Mouse (Mus musculus): ENCODE data around the gene Kcna5. TPM values are rescaled to one million over a fixed set of nuclear protein-coding genes. Genes with fewer than 3 reads are reported as not detected.
A peak's percentile ranks its signal among the peaks of the same experiment; 100 is the strongest.

The Kcna5 gene
- total RNA-seq (2021): 10 to 100 TPM; 13.9 to 14.3 TPM

- peak; percentile 62 to 70 for DNase-seq
- intact Hi-C loops (cut with DNase I): loop anchor here (2.0 to 10.0 kb wide), 3 partner anchors 17 to 371 kb away; partner anchors contain the start of gene Ntf3
Observed at GRCm38 (mm10) chr6:126535208-126535910, at the start of gene Kcna5. TSS of gene Kcna5 (minus strand) at chr6:126535412.

- intact Hi-C loops (cut with DNase I): no loop called here
- peak; percentile 21 to 35 for DNase-seq
Observed at GRCm38 (mm10) chr6:126583075-126583474, 47.9 kb upstream of the Kcna5 start.

- intact Hi-C loops (cut with DNase I): no loop called here
Observed at GRCm38 (mm10) chr6:126581632-126582031, 46.4 kb upstream of the Kcna5 start.

GRCm38 (mm10) chr6:126580571-126580970 lies 45.4 kb upstream of the Kcna5 start:
- intact Hi-C loops (cut with DNase I): no loop called here
- DNase-seq: no peak

More at GRCm38 (mm10) chr6:126581632-126582031, 46.4 kb upstream of the Kcna5 start:
- DNase-seq: no peak

- intact Hi-C loops (cut with DNase I): no loop called here
- no peak for DNase-seq
Observed at GRCm38 (mm10) chr6:126577415-126577814, 42.2 kb upstream of the Kcna5 start.

- intact Hi-C loops (cut with DNase I): no loop called here
- DNase-seq: no peak
Observed at GRCm38 (mm10) chr6:126576566-126576965, 41.4 kb upstream of the Kcna5 start.

GRCm38 (mm10) chr6:126574778-126575177 lies 39.6 kb upstream of the Kcna5 start:
- DNase-seq: no peak
- intact Hi-C loops (cut with DNase I): no loop called here

- intact Hi-C loops (cut with DNase I): no loop called here
- no peak for DNase-seq
Observed at GRCm38 (mm10) chr6:126573021-126573420, 37.8 kb upstream of the Kcna5 start.

- intact Hi-C loops (cut with DNase I): no loop called here
- no peak for DNase-seq
Observed at GRCm38 (mm10) chr6:126569809-126570208, 34.6 kb upstream of the Kcna5 start.

- intact Hi-C loops (cut with DNase I): no loop called here
- DNase-seq: no peak
Observed at GRCm38 (mm10) chr6:126568046-126568830, 33.0 kb upstream of the Kcna5 start.

- DNase-seq: no peak
- intact Hi-C loops (cut with DNase I): no loop called here
Observed at GRCm38 (mm10) chr6:126567326-126567725, 32.1 kb upstream of the Kcna5 start.

GRCm38 (mm10) chr6:126564376-126564775 lies 29.2 kb upstream of the Kcna5 start:
- intact Hi-C loops (cut with DNase I): loop anchor here (1.0 kb wide), 1 partner anchor 138 kb away; no protein-coding TSS in a partner anchor
- no peak for DNase-seq

- peak; percentile 75 to 80 for DNase-seq
- intact Hi-C loops (cut with DNase I): loop anchor here (1.0 kb wide), 1 partner anchor 138 kb away; no protein-coding TSS in a partner anchor
Observed at GRCm38 (mm10) chr6:126563898-126564297, 28.7 kb upstream of the Kcna5 start.

- no peak for DNase-seq
Observed at GRCm38 (mm10) chr6:126561702-126562101, 26.5 kb upstream of the Kcna5 start.

GRCm38 (mm10) chr6:126560696-126561095 lies 25.5 kb upstream of the Kcna5 start:
- intact Hi-C loops (cut with DNase I): no loop called here

More at GRCm38 (mm10) chr6:126561702-126562101, 26.5 kb upstream of the Kcna5 start:
- intact Hi-C loops (cut with DNase I): no loop called here

GRCm38 (mm10) chr6:126560036-126560435 lies 24.8 kb upstream of the Kcna5 start:
- intact Hi-C loops (cut with DNase I): no loop called here
- no peak for DNase-seq

More at GRCm38 (mm10) chr6:126560696-126561095, 25.5 kb upstream of the Kcna5 start:
- no peak for DNase-seq

GRCm38 (mm10) chr6:126558276-126558675 lies 23.1 kb upstream of the Kcna5 start:
- DNase-seq: no peak
- intact Hi-C loops (cut with DNase I): loop anchor here (10.0 kb wide), 1 partner anchor 933 kb away; no protein-coding TSS in a partner anchor

GRCm38 (mm10) chr6:126553812-126554211 lies 18.6 kb upstream of the Kcna5 start:
- intact Hi-C loops (cut with DNase I): loop anchor here (1.0 to 10.0 kb wide), 4 partner anchors 19 to 929 kb away; partner anchors contain the start of gene Kcna5
- DNase-seq: peak in 1 of 2 experiments; percentile 31

- intact Hi-C loops (cut with DNase I): loop anchor here (2.0 to 10.0 kb wide), 3 partner anchors 17 to 927 kb away; partner anchors contain the start of gene Kcna5
Observed at GRCm38 (mm10) chr6:126551862-126552395, 16.7 kb upstream of the Kcna5 start.

GRCm38 (mm10) chr6:126544107-126545036 lies 9.2 kb upstream of the Kcna5 start:
- intact Hi-C loops (cut with DNase I): no loop called here

More at GRCm38 (mm10) chr6:126551862-126552395, 16.7 kb upstream of the Kcna5 start:
- DNase-seq: peak; percentile 41 to 47

More at GRCm38 (mm10) chr6:126544107-126545036, 9.2 kb upstream of the Kcna5 start:
- no peak for DNase-seq
